Mouse (Mus musculus): Measurements from ENCODE around the gene Plxnd1. TPM values are rescaled to one million over a fixed set of nuclear protein-coding genes. Genes with fewer than 3 reads are reported as not detected.

The Plxnd1 gene
- total RNA-seq, 2 experiments from 2014 or later: 127 to 131 TPM

DNA sequence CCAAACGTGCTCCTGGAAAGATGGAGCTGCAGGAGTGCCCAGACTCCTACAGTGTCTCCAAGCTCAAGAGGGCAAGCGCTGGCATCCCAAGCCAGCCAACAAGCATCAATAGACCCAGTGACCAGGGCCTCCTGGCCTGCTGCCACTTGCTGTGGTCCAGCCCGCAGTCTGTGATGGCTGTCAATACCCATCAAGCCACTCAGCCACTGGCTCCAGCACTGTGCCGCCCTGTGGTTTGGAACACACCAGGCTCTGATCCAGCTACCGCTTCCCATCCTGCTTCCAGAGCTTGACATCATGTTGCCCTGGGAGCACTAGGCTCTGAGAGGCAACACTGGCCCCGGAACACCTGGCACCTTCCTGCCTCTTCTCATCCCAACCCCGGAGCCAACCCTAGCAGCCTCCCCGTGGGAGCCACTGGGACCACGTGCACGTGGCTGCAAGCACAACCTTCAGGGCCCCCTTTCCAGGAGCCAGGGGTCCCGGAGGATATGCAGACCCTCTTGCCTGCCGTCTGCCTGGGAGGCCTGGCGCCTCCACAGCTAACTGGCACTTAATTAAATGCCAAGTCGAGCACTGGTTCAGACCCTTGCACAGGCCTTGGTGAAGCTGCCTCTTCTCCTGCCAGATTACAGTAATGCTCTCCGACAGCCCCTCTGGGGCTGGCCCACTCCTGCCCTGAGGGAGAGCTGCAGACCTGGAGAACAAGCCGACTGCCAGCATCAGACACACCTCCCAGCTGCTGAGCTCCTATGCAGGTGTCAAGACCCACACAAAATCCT lies 20.7 kb downstream of the Plxnd1 start:
- intact Hi-C loops (cut with DNase I): no loop called here
- Histone ChIP-seq H3K4me3 (no peak overlapping the region), H3K27ac (no peak overlapping the region)
- no peak for TF ChIP-seq CTCF (IDR thresholded peaks at IDR 0.05)
- no peak for DNase-seq (ENCODE audit: extremely low spot score in 1 of 2, low spot score in 2 of 2)

DNA sequence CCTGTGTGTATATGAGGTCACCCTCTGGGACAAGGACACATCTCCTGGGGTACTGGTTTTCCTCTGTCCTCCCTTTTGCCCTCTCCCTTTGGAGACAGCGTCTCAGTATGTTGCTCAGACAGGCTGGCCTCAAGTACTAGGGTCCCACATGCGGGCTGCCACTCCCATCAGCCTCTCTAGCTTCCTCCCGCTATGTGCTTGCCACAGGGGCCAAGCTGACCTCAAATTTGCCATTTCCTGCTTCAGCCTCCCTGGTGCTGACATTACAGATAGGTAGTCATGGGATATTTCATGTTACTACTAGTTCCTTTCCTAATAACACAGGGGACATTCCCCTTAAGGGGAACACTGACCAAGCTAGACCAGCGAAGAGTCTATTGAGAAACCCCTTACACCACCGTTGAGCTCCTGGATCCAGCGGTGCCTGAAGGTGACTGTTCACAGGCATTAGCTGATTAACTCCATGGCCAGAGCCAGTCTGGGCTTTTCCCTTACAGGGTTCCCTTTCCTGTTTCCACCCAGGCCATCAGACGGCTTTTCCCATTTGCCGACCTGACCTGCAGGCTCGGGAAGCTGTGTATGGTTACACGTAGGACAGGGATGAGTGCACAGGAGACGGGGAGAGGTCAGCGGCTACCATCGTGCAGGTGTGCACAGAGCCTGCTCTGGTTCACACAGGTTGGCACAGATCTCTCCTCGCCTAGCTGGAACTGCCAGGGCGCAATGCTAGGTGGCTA lies 21.5 kb downstream of the Plxnd1 start:
- DNase-seq (ENCODE audit: extremely low spot score in 1 of 2, low spot score in 2 of 2): no peak

GRCm38 (mm10) chr6:115972083-115972764 lies 22.6 kb downstream of the Plxnd1 start:
- TF ChIP-seq CTCF (IDR thresholded peaks at IDR 0.05): no peak
- intact Hi-C loops (cut with DNase I): no loop called here
- Histone ChIP-seq H3K27ac (peak overlapping the region; percentile 16; the same call in 1 of the 2 replicates), H3K4me3 (no peak overlapping the region)
- no peak for DNase-seq (ENCODE audit: extremely low spot score in 1 of 2, low spot score in 2 of 2)

More for the DNA sequence above, 21.5 kb downstream of the Plxnd1 start:
- Histone ChIP-seq H3K4me3 (no peak overlapping the region), H3K27ac (no peak overlapping the region)
- TF ChIP-seq CTCF (IDR thresholded peaks at IDR 0.05): no peak
- intact Hi-C loops (cut with DNase I): no loop called here

GRCm38 (mm10) chr6:115971273-115972060 lies 23.3 kb downstream of the Plxnd1 start:
- no peak for DNase-seq (ENCODE audit: extremely low spot score in 1 of 2, low spot score in 2 of 2)
- TF ChIP-seq CTCF (IDR thresholded peaks at IDR 0.05): no peak
- intact Hi-C loops (cut with DNase I): no loop called here
- Histone ChIP-seq H3K27ac (peak overlapping the region; percentile 16; the same call in 1 of the 2 replicates), H3K4me3 (no peak overlapping the region)

DNA sequence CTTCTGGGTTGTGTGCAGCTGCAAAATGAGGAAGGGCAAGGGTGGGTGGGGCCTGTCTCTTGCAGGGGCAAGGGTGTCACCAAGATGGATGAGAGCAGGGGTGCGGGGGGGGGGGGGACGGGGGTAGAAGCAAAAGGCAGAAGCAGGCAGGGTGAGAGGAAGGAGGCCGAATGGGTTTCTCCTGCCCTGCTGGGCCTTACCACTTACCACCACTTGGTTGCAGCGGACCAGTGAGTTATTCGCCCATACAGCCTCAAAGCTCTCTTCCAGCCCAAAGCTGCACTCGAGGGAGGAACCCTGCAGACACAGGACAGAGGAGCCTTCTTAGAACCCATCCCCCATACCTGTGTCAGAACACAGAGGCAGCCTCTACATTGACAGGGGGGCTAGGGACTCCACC lies 24.9 kb downstream of the Plxnd1 start:
- no peak for DNase-seq (ENCODE audit: extremely low spot score in 1 of 2, low spot score in 2 of 2)
- no peak for TF ChIP-seq CTCF (IDR thresholded peaks at IDR 0.05)
- no peak overlapping the region for H3K27ac ChIP-seq
- no peak overlapping the region for H3K4me3 ChIP-seq
- intact Hi-C loops (cut with DNase I): no loop called here

DNA sequence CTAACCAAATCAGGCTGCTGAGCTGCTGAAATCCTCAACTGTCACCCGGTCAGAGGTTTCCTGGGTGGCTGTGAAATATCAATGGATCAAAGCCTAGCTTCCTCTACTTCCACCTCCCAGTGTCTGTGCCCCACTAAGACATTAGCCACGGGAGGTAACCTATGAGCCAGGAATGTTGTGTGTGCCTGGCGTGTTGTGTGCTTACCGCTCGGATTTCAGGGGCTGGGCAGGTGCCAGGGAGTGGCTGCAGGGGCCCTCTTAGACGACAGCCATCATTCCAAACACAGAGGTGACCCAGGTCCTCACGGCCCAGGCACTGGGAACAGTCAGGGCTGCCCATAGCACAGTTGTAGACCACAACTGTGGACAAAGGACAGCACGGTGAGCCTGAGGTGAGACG lies 25.7 kb downstream of the Plxnd1 start:
- Histone ChIP-seq H3K4me3 (no peak overlapping the region), H3K27ac (no peak overlapping the region)
- intact Hi-C loops (cut with DNase I): no loop called here
- no peak for DNase-seq (ENCODE audit: extremely low spot score in 1 of 2, low spot score in 2 of 2)
- TF ChIP-seq CTCF (IDR thresholded peaks at IDR 0.05): no peak

- intact Hi-C loops (cut with DNase I): no loop called here
- Histone ChIP-seq H3K27ac (no peak overlapping the region), H3K4me3 (no peak overlapping the region)
- DNase-seq (ENCODE audit: extremely low spot score in 1 of 2, low spot score in 2 of 2): no peak
- no peak for TF ChIP-seq CTCF (IDR thresholded peaks at IDR 0.05)
Observed at GRCm38 (mm10) chr6:115968700-115969099, 26.1 kb downstream of the Plxnd1 start.

DNA sequence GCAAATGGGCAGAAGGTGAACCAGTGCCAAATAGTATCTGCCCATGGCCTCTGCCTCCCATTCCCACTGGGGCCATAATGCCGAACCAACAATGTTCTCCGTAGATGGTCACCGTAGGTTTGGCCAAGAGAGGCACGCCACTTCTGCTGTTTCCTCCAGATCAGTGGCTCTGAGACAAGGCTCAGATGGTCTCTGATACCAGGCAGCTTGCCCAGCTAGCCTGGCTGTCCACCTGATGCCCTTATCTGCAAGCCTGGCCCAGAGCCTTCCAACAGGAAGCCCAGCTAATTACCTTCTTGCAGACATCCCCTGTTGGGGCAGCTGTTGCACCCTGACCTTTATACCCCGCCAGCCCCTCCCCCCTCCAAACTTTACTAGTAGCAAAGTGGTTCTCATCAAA lies 26.7 kb downstream of the Plxnd1 start:
- intact Hi-C loops (cut with DNase I): no loop called here
- no peak for TF ChIP-seq CTCF (IDR thresholded peaks at IDR 0.05)

DNA sequence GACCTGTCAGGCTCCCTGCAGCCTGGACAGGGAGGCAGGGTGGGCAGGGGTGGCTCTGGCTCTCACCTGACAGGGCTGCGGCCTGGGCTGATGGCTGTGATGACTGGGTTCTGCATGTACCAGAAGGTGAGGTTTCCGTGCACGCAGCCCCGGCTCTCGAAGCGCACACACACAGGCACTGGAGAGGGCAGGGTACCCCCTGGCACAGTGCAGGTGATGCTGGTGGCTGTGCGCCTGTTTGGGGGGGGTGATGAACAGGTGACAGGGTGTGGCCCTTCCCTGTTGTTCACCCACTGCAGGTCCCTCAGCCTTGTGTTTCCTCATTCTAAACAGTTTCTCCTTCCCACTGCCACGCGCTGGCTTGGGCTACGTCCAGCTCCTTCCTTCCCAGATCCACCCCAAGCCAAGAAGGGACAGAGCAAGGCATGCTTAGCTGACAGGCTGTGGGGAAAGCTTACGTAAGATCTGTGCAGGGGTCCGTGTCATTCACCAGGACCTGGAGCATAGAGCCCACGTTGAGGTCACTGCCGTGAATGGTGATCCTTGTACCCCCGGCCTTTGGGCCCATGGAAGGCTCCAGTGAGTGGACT lies 27.4 kb downstream of the Plxnd1 start:
- intact Hi-C loops (cut with DNase I): loop anchor here (2.0 kb wide), 1 partner anchor 53 kb away; no protein-coding TSS in a partner anchor
- Histone ChIP-seq H3K27ac (no peak overlapping the region), H3K4me3 (no peak overlapping the region)
- no peak for DNase-seq (ENCODE audit: extremely low spot score in 1 of 2, low spot score in 2 of 2)
- TF ChIP-seq CTCF (IDR thresholded peaks at IDR 0.05): no peak

More for the DNA sequence above, 26.7 kb downstream of the Plxnd1 start:
- no peak for DNase-seq (ENCODE audit: extremely low spot score in 1 of 2, low spot score in 2 of 2)
- H3K27ac ChIP-seq: no peak overlapping the region
- no peak overlapping the region for H3K4me3 ChIP-seq

GRCm38 (mm10) chr6:115966227-115966966 lies 28.4 kb downstream of the Plxnd1 start:
- intact Hi-C loops (cut with DNase I): loop anchor here (2.0 kb wide), 1 partner anchor 52 kb away; no protein-coding TSS in a partner anchor
- DNase-seq (ENCODE audit: extremely low spot score in 1 of 2, low spot score in 2 of 2): no peak
- no peak for TF ChIP-seq CTCF (IDR thresholded peaks at IDR 0.05)
- Histone ChIP-seq H3K27ac (no peak overlapping the region), H3K4me3 (no peak overlapping the region)

All from left cerebral cortex, adult 2 months (tissue).